Mouse (Mus musculus) thymus, postnatal 0 days (tissue): ENCODE measurements around the gene Enpep. TPM values are rescaled to one million over a fixed set of nuclear protein-coding genes. Genes with fewer than 3 reads are reported as not detected.

Source experiments
- DNase-seq: peaks from one replicate; pipeline ENCODE4 v3.0.0-alpha.2; 2015; ENCODE audit warnings: low spot score
- polyA plus RNA-seq: library from polyadenylated mRNA; unstranded; fragments of >200 nt; fragmentation: Nextera tagmentation; extraction: Ambion mirVana; gene quantifications from 2 replicates; pipeline ENCODE4 v1.2.1, GENCODE M21; 2015

Enpep gene
- polyA plus RNA-seq, 1 experiment from 2014 or later = 9.3 TPM

GRCm38 (mm10) chr3:129313221-129313620 is 19.3 kb downstream of the Enpep start:
- DNase-seq = no peak

- DNase-seq = no peak
Measured at GRCm38 (mm10) chr3:129312511-129312910, 20.0 kb downstream of the Enpep start.

- no peak for DNase-seq
Measured at GRCm38 (mm10) chr3:129311951-129312350, 20.6 kb downstream of the Enpep start.

GRCm38 (mm10) chr3:129309926-129310325 is 22.6 kb downstream of the Enpep start:
- no peak for DNase-seq

- DNase-seq = no peak
Measured at GRCm38 (mm10) chr3:129308876-129309275, 23.6 kb downstream of the Enpep start.

GRCm38 (mm10) chr3:129308102-129308752 is 24.3 kb downstream of the Enpep start:
- peak; percentile 83 for DNase-seq

- DNase-seq = peak; percentile 61
Measured at GRCm38 (mm10) chr3:129303941-129304340, 28.6 kb downstream of the Enpep start.

- peak; percentile 57 for DNase-seq
Measured at GRCm38 (mm10) chr3:129299874-129300273, 32.6 kb downstream of the Enpep start.

- no peak for DNase-seq
Measured at GRCm38 (mm10) chr3:129298606-129299005, 33.9 kb downstream of the Enpep start.

GRCm38 (mm10) chr3:129296994-129297393 is 35.5 kb downstream of the Enpep start:
- no peak for DNase-seq

- DNase-seq = no peak
Measured at GRCm38 (mm10) chr3:129295883-129296282, 36.6 kb downstream of the Enpep start.

- no peak for DNase-seq
Measured at GRCm38 (mm10) chr3:129289536-129289935, 43.0 kb downstream of the Enpep start.

GRCm38 (mm10) chr3:129287140-129287539 is 45.4 kb downstream of the Enpep start:
- DNase-seq = no peak

GRCm38 (mm10) chr3:129286426-129286825 is 46.1 kb downstream of the Enpep start:
- no peak for DNase-seq

GRCm38 (mm10) chr3:129284326-129284725 is 48.2 kb downstream of the Enpep start:
- no peak for DNase-seq

GRCm38 (mm10) chr3:129279441-129279840 is 53.1 kb downstream of the Enpep start:
- DNase-seq = no peak

GRCm38 (mm10) chr3:129273156-129273831 is 59.2 kb downstream of the Enpep start:
- DNase-seq = no peak

GRCm38 (mm10) chr3:129270044-129270443 is 62.5 kb downstream of the Enpep start:
- DNase-seq = peak; percentile 39

GRCm38 (mm10) chr3:129268886-129269683 is 63.4 kb downstream of the Enpep start:
- DNase-seq = no peak

- no peak for DNase-seq
Measured at GRCm38 (mm10) chr3:129258497-129258896, 74.0 kb downstream of the Enpep start.

- DNase-seq = no peak
Measured at GRCm38 (mm10) chr3:129256766-129257165, 75.8 kb downstream of the Enpep start.

GRCm38 (mm10) chr3:129256283-129256682 is 76.2 kb downstream of the Enpep start:
- no peak for DNase-seq
